Mouse (Mus musculus) hindbrain, embryonic 10.5 days (tissue): ENCODE measurements around the gene Mc3r. TPM values are rescaled to one million over a fixed set of nuclear protein-coding genes. Genes with fewer than 3 reads are reported as not detected.
A peak's percentile ranks its signal among the peaks of the same experiment; 100 is the strongest.

Experiments used
- DNase-seq: peaks from one replicate; pipeline ENCODE4 v3.0.0-alpha.2; 2017; ENCODE audit warnings: low spot score
- H3K27ac ChIP-seq: fragments of 300-500 bp; sonication (generic); 2 replicates; pipeline ENCODE4 v1.5.1; 2016; ENCODE audit warnings: mild to moderate bottlenecking, moderate library complexity
- H3K27me3 ChIP-seq: fragments of 300-500 bp; sonication (generic); 2 replicates; pipeline ENCODE4 v1.6.1; 2016; ENCODE audit warnings: mild to moderate bottlenecking; ENCODE audit not compliant: poor library complexity, insufficient read depth, severe bottlenecking
- H3K36me3 ChIP-seq: fragments of 300-500 bp; sonication (generic); 2 replicates; pipeline ENCODE4 v1.6.1; 2016; ENCODE audit warnings: mild to moderate bottlenecking, moderate library complexity
- H3K4me1 ChIP-seq: fragments of 300-500 bp; sonication (generic); replicated peaks from 2 replicates; pipeline ENCODE4 v1.6.1; 2016; ENCODE audit warnings: mild to moderate bottlenecking
- H3K4me3 ChIP-seq: fragments of 300-500 bp; sonication (generic); 2 replicates; pipeline ENCODE4 v1.5.1; 2016; ENCODE audit warnings: mild to moderate bottlenecking, moderate library complexity
- H3K9me3 ChIP-seq: fragments of 300-500 bp; sonication (generic); 2 replicates; pipeline ENCODE4 v1.6.1; 2016; ENCODE audit warnings: mild to moderate bottlenecking, moderate library complexity
- WGBS: fragments of 180-500 bp; shearing (Covaris S2); methylation state at CpG from one replicate; pipeline ENCODE4 v1.1.7; 2016; 5-methylcytosine and 5-hydroxymethylcytosine counted together
- polyA plus RNA-seq: library from polyadenylated mRNA; unstranded; fragments of >200 nt; fragmentation: Nextera tagmentation; extraction: Ambion mirVana; gene quantifications from 2 replicates; pipeline ENCODE4 v1.2.1, GENCODE M21; 2016

Mc3r gene
- polyA plus RNA-seq, 1 experiment from 2014 or later, result not detected

GRCm38 (mm10) chr2:172291025-172291424 lies 42.7 kb downstream of the Mc3r start:
- 87% methylated on average over 7 of the region's 7 CpGs for WGBS
- Histone ChIP-seq H3K27ac (no peak overlapping the region), H3K36me3 (no peaks in the 10 kb centered on the region), H3K4me1 (peaks cover 21% of the 10 kb centered on the region), H3K27me3 (peaks cover 6% of the 10 kb centered on the region; the same call in 1 of the 2 replicates), H3K4me3 (no peak overlapping the region), H3K9me3 (no peaks in the 10 kb centered on the region)
- no peak for DNase-seq

- Histone ChIP-seq H3K9me3 (no peaks in the 10 kb centered on the region), H3K4me1 (peaks cover 21% of the 10 kb centered on the region), H3K4me3 (no peak overlapping the region), H3K27me3 (peaks cover 9% of the 10 kb centered on the region; the same call in 1 of the 2 replicates), H3K36me3 (no peaks in the 10 kb centered on the region), H3K27ac (peak overlapping the region; percentile 23; the same call in 1 of the 2 replicates)
- no peak for DNase-seq
- 90% methylated on average over 14 of the region's 14 CpGs for WGBS
Observed at GRCm38 (mm10) chr2:172291755-172292524, 43.6 kb downstream of the Mc3r start.

GRCm38 (mm10) chr2:172292525-172293405 lies 44.5 kb downstream of the Mc3r start:
- peaks cover 21% of the 10 kb centered on the region for H3K4me1 ChIP-seq

GRCm38 (mm10) chr2:172298083-172298482 lies 49.8 kb downstream of the Mc3r start:
- Histone ChIP-seq H3K27me3 (peaks cover 22% of the 10 kb centered on the region; the same call in 1 of the 2 replicates), H3K36me3 (no peaks in the 10 kb centered on the region), H3K4me1 (peaks cover 25% of the 10 kb centered on the region), H3K4me3 (no peak overlapping the region), H3K27ac (no peak overlapping the region; the same call in 1 of the 2 replicates), H3K9me3 (no peaks in the 10 kb centered on the region)
- DNase-seq, result no peak
- WGBS, result 61% methylated on average over 1 of the region's 1 CpGs

More at GRCm38 (mm10) chr2:172292525-172293405, 44.5 kb downstream of the Mc3r start:
- no peak for DNase-seq
- Histone ChIP-seq H3K27ac (peak overlapping the region; percentile 40; the same call in 1 of the 2 replicates), H3K36me3 (no peaks in the 10 kb centered on the region), H3K4me3 (no peak overlapping the region), H3K9me3 (no peaks in the 10 kb centered on the region), H3K27me3 (peaks cover 12% of the 10 kb centered on the region; the same call in 1 of the 2 replicates)
- WGBS, result 69% methylated on average over 14 of the region's 14 CpGs

- Histone ChIP-seq H3K36me3 (no peaks in the 10 kb centered on the region), H3K4me3 (no peak overlapping the region), H3K27ac (peak overlapping the region; percentile 70; the same call in 1 of the 2 replicates), H3K4me1 (peaks cover 23% of the 10 kb centered on the region), H3K27me3 (peaks cover 22% of the 10 kb centered on the region; the same call in 1 of the 2 replicates), H3K9me3 (no peaks in the 10 kb centered on the region)
- DNase-seq, result no peak
- WGBS, result 33% methylated on average over 1 of the region's 1 CpGs
Observed at GRCm38 (mm10) chr2:172298542-172298941, 50.2 kb downstream of the Mc3r start.

- Histone ChIP-seq H3K36me3 (no peaks in the 10 kb centered on the region), H3K4me1 (peaks cover 25% of the 10 kb centered on the region), H3K4me3 (peak overlapping the region; percentile 26), H3K27me3 (peaks cover 22% of the 10 kb centered on the region; the same call in 1 of the 2 replicates), H3K27ac (peak overlapping the region; percentile 70), H3K9me3 (no peaks in the 10 kb centered on the region)
- DNase-seq, result peak; percentile 46
- WGBS, result 11% methylated on average over 14 of the region's 14 CpGs
Observed at GRCm38 (mm10) chr2:172299126-172299921, 51.0 kb downstream of the Mc3r start.

Other genes with a start within 250 kb of the Mc3r start
- 0.51 and 2.7 TPM in 2 replicates for gene Cbln4, start 205.0 kb upstream of the Mc3r start, polyA plus RNA-seq
- gene Fam210b, start 97.1 kb downstream of the Mc3r start, polyA plus RNA-seq, result 32.6 and 34.0 TPM in 2 replicates
- gene Aurka, start 122.0 kb downstream of the Mc3r start, polyA plus RNA-seq, result 168 and 202 TPM in 2 replicates
- 49.7 and 54.8 TPM in 2 replicates for gene Cstf1, start 122.2 kb downstream of the Mc3r start, polyA plus RNA-seq
- gene Cass4, start 145.3 kb downstream of the Mc3r start, polyA plus RNA-seq, result 0.12 and 0.26 TPM in 2 replicates
- gene Rtf2, start 192.1 kb downstream of the Mc3r start, polyA plus RNA-seq, result 89.3 and 98.1 TPM in 2 replicates
- 1.6 and 1.8 TPM in 2 replicates for gene Gcnt7, start 210.1 kb downstream of the Mc3r start, polyA plus RNA-seq
- 0.25 TPM in 1 of 2 replicates, not detected in the other for gene Fam209, start 224.0 kb downstream of the Mc3r start, polyA plus RNA-seq